Mouse (Mus musculus) kidney, embryonic 16.5 days (tissue): ENCODE data around the gene Bphl. TPM values are rescaled to one million over a fixed set of nuclear protein-coding genes. Genes with fewer than 3 reads are reported as not detected.
"Not testable (repeated sequence)": the region's sequence is repeated elsewhere in the genome, so short reads cannot be mapped to it uniquely, and the experiment has no call there.

Experiments
- ATAC-seq: fragments of 200-750 bp; cut with Nextera tagmentation; 2 replicates; pipeline ENCODE4 v1.8.0; 2017; ENCODE audit warnings: moderate TSS enrichment; ENCODE audit not compliant: low FRiP score, low TSS enrichment
- H3K27ac ChIP-seq: fragments of 300-500 bp; sonication (generic); 2 replicates; pipeline ENCODE4 v1.5.1; 2014; ENCODE audit warnings: low read length
- H3K27me3 ChIP-seq: fragments of 300-500 bp; sonication (generic); 2 replicates; pipeline ENCODE4 v1.6.1; 2014; ENCODE audit warnings: low read length, control low read depth, mixed read lengths; ENCODE audit not compliant: insufficient read depth
- H3K36me3 ChIP-seq: fragments of 300-500 bp; sonication (generic); 2 replicates; pipeline ENCODE4 v1.6.1; 2014; ENCODE audit warnings: low read length, control low read depth, mixed read lengths; ENCODE audit not compliant: insufficient read depth
- H3K4me1 ChIP-seq: fragments of 300-500 bp; sonication (generic); 2 replicates; pipeline ENCODE4 v1.6.1; 2014; ENCODE audit warnings: low read length, control low read depth, mixed read lengths; ENCODE audit not compliant: insufficient read depth
- H3K4me2 ChIP-seq: fragments of 300-500 bp; sonication (generic); replicated peaks from 2 replicates; pipeline ENCODE4 v1.6.1; 2014; ENCODE audit warnings: low read depth, low read length
- H3K4me3 ChIP-seq: fragments of 300-500 bp; sonication (generic); 2 replicates; pipeline ENCODE4 v1.5.1; 2014; ENCODE audit warnings: mild to moderate bottlenecking, low read length
- H3K9ac ChIP-seq: fragments of 300-500 bp; sonication (generic); replicated peaks from 2 replicates; pipeline ENCODE4 v1.6.1; 2014; ENCODE audit warnings: low read length
- H3K9me3 ChIP-seq: fragments of 300-500 bp; sonication (generic); 2 replicates; pipeline ENCODE4 v1.6.1; 2016; ENCODE audit warnings: low read length, control low read depth
- WGBS: fragments of 180-500 bp; shearing (Covaris S2); extraction: QIAGEN DNeasy Blood & Tissue Kit; methylation state at CpG from one replicate; pipeline ENCODE4 v1.1.7; 2014; 5-methylcytosine and 5-hydroxymethylcytosine counted together
- polyA plus RNA-seq: library from polyadenylated mRNA; unstranded; fragments of >200 nt; fragmentation: Nextera tagmentation; extraction: Ambion mirVana; gene quantifications from 2 replicates; pipeline ENCODE4 v1.2.1, GENCODE M21; 2015

The Bphl gene
- polyA plus RNA-seq, 1 experiment from 2014 or later = 95.2 TPM

DNA sequence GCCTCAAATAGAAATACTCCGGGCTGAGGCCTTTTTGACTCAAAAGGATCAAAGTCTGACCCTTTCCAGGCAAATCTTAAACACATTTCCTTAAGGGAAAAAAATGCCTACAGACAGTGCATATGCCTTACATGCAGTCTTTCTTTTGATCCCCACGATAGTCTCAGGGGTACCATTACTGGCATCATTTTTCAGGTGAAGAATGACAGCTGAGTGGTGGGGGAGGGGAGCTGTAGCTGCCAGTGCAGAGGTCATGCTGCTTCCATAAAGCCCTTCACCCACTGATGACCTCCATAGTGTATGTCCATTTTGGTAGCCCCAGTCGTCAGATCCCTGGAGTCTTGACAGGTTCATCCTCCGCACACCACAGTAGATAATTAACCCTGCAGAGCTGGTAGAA lies 32.9 kb downstream of the Bphl start:
- Histone ChIP-seq H3K27me3 (no peaks in the 10 kb centered on the region), H3K9ac (no peak overlapping the region), H3K27ac (no peak overlapping the region), H3K36me3 (peaks cover 11% of the 10 kb centered on the region; the same call in 1 of the 2 replicates), H3K4me2 (no peak overlapping the region), H3K4me3 (no peak overlapping the region), H3K9me3 (no peaks in the 10 kb centered on the region), H3K4me1 (no peaks in the 10 kb centered on the region)
- WGBS = 50% methylated on average over 4 of the region's 4 CpGs
- ATAC-seq = no peak

DNA sequence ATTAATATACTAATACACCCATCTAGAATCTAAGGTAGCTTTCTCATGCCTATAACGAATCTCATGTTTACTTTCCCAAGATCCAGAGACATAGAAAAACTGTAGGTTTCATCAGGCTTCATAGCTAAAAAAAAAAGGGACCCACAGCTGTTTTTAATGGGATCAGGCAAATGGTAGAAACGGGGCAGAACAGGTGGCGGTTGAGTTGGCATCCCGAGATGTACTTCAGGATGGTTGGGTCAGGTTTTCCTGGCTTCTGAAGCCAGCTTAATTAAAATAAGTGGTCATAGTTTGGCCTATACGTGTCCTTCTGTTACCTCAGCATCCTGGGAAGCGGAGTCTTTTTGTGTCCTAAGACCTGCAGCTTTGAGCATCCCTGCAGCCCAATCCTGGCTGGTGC lies 34.4 kb downstream of the Bphl start:
- Histone ChIP-seq H3K9me3 (no peaks in the 10 kb centered on the region), H3K27me3 (no peaks in the 10 kb centered on the region), H3K36me3 (peaks cover 11% of the 10 kb centered on the region; the same call in 1 of the 2 replicates), H3K9ac (no peak overlapping the region), H3K27ac (no peak overlapping the region), H3K4me3 (no peak overlapping the region), H3K4me2 (no peak overlapping the region), H3K4me1 (peaks cover 4% of the 10 kb centered on the region; the same call in 1 of the 2 replicates)
- 87% methylated on average over 6 of the region's 6 CpGs for WGBS
- no peak for ATAC-seq

- Histone ChIP-seq H3K27me3 (no peaks in the 10 kb centered on the region), H3K4me2 (no peak overlapping the region), H3K4me3 (no peak overlapping the region), H3K36me3 (peaks cover 11% of the 10 kb centered on the region; the same call in 1 of the 2 replicates), H3K9me3 (no peaks in the 10 kb centered on the region), H3K9ac (no peak overlapping the region), H3K27ac (no peak overlapping the region), H3K4me1 (peaks cover 8% of the 10 kb centered on the region; the same call in 1 of the 2 replicates)
- ATAC-seq = no peak
- 85% methylated on average over 3 of the region's 3 CpGs for WGBS
These were observed 35.5 kb downstream of the Bphl start for GRCm38 (mm10) chr13:34072847-34073246.

DNA sequence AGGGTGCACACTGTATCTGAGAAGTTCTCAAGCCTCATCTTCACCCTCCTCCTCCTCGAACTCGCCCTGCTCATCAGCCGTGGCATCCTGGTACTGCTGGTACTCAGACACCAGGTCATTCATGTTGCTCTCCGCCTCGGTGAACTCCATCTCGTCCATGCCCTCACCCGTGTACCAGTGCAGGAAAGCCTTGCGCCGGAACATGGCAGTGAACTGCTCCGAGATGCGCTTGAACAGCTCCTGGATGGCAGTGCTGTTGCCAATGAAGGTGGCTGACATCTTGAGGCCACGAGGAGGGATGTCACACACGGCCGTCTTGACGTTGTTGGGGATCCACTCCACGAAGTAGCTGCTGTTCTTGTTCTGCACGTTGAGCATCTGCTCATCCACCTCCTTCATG lies 37.0 kb downstream of the Bphl start:
- 94% methylated on average over 8 of the region's 17 CpGs for WGBS

DNA sequence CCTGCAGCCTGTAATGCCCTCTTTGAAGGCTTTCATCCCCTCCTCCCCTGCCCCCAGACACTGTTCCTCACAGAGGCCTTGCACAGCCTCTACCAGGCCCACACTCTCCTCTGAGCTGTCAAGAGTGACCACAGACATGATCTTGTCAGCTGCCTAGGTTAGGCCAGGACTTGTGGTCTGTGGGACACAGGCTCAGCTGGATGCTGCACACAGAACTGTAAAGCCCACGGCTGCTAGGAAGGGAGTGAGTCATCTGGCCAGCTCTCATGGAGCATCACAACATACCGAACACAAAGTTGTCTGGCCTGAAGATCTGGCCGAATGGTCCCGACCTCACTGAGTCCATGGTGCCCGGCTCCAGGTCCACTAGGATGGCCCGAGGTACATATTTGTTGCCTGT lies 38.5 kb downstream of the Bphl start:
- H3K27ac ChIP-seq, H3K4me3 ChIP-seq, H3K9ac ChIP-seq, H3K4me2 ChIP-seq, H3K36me3 ChIP-seq, H3K27me3 ChIP-seq, H3K9me3 ChIP-seq, ATAC-seq: not testable (repeated sequence)
- H3K4me1 ChIP-seq = peaks cover 12% of the 10 kb centered on the region; the same call in 1 of the 2 replicates
- WGBS = 85% methylated on average over 6 of the region's 6 CpGs

More for the DNA sequence above, 37.0 kb downstream of the Bphl start:
- H3K9me3 ChIP-seq, H3K9ac ChIP-seq, H3K4me2 ChIP-seq, H3K27me3 ChIP-seq, H3K27ac ChIP-seq, ATAC-seq, H3K4me3 ChIP-seq, H3K36me3 ChIP-seq: not testable (repeated sequence)
- H3K4me1 ChIP-seq = peaks cover 12% of the 10 kb centered on the region; the same call in 1 of the 2 replicates

DNA sequence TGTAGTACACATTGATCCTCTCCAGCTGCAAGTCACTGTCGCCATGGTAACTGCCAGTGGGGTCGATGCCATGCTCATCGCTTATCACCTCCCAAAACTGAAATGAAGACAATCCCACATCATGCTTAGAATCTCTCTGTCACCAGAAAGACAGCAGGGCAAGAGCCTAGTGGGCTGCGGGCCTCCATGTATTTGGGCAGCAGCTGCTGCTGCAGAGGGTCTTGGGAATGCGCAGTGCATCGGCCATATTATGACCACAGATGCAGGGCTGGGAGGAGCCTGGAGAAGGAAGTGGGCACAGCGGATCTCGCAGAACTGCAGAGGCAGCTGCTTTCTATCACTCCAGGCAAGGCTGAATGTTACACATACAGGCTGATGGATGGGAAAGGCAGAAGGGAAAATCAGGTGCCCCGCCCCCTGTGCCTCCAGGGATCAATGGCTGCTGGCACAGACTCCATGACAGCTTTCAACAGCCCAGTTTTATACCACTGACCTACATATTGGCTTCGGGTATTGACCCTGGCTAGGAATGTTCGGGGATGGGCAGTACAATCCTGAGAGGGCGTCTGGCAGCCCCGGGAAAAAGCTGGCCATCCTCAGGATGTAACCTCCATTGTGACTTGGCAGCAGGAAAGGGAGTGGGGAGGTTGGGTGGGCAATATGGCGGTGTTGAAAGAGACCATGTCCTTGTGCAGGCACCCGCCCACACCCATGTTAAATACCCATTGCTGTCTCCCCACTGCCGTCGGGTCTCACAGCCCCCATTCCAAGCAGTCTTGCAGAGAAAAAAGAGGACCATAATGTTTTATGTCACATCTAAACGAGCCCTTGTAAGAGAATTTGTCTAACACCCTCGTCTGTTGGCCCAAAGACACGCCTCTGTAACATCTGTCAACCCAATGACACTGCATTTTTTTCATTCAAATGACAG lies 39.4 kb downstream of the Bphl start:
- Histone ChIP-seq H3K36me3 (peaks cover 3% of the 10 kb centered on the region; the same call in 1 of the 2 replicates), H3K4me2 (peak overlapping the region; percentile 76), H3K9ac (peak overlapping the region; percentile 88), H3K27ac (no peak overlapping the region), H3K27me3 (no peaks in the 10 kb centered on the region), H3K4me1 (peaks cover 12% of the 10 kb centered on the region; the same call in 1 of the 2 replicates), H3K4me3 (peak overlapping the region; percentile 80), H3K9me3 (no peaks in the 10 kb centered on the region)
- 48% methylated on average over 20 of the region's 20 CpGs for WGBS
- 0 out of 2 replicates have a peak, but pooled peaks have one; percentile 18 for ATAC-seq

- Histone ChIP-seq H3K4me3 (peak within 1 kb of the TSS; percentile 80), H3K36me3 (peaks cover 3% of the 10 kb centered on the region; the same call in 1 of the 2 replicates), H3K9ac (peak within 1 kb of the TSS; percentile 88), H3K9me3 (no peaks in the 10 kb centered on the region), H3K27me3 (no peaks in the 10 kb centered on the region), H3K27ac (peak within 1 kb of the TSS; percentile 43; the same call in 1 of the 2 replicates), H3K4me2 (peak within 1 kb of the TSS; percentile 76), H3K4me1 (peaks cover 12% of the 10 kb centered on the region; the same call in 1 of the 2 replicates)
- ATAC-seq = peak; percentile 94
- WGBS = under 1% methylated on average over 45 of the region's 45 CpGs
These were observed 40.3 kb downstream of the Bphl start, which contains the start of gene Tubb2a for GRCm38 (mm10) chr13:34077492-34078271. TSS of gene Tubb2a (minus strand) at chr13:34078007.

DNA sequence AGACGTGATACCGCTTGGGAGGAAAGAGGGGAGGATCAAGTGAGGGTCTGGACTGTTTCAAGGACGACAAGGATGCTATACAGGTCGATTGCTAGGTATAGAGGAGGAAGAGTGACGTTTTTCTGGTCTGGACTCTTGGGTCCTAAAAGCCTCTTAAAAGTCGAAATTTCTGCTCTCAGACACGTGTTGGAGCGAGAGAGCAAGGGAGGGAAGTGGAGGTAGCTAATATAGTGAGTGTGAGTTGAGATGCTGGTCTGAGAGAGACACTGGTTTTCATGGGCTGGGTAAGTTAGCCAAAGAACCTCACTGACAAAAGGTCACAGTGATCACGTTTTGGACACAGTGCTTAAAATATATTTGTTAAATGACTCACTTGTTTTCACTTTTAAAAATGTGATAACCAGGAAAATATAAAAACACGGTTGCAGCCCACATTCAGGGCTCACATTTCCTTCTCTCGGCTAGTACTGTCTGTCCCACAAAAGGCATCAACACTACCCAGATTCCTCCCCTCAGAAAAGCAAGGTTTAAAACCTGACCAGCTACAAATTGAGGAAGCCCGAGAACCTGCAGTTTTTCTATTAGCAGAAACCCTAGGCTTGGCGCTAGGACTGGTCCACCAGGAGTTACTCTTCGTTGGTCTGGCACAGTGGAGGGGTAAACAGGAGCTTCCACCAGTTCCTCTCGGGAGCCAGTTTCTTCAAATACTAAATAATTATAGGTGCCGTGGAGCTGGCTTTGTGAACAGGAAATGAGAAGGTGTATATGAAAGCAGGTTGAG lies 41.3 kb downstream of the Bphl start:
- no peak for ATAC-seq

GRCm38 (mm10) chr13:34079801-34080200 lies 42.4 kb downstream of the Bphl start:
- Histone ChIP-seq H3K9ac (no peak overlapping the region), H3K27ac (no peak overlapping the region), H3K4me3 (no peak overlapping the region), H3K4me1 (peaks cover 12% of the 10 kb centered on the region; the same call in 1 of the 2 replicates), H3K9me3 (no peaks in the 10 kb centered on the region), H3K36me3 (no peaks in the 10 kb centered on the region), H3K27me3 (no peaks in the 10 kb centered on the region), H3K4me2 (no peak overlapping the region)
- WGBS = 70% methylated on average over 3 of the region's 3 CpGs
- ATAC-seq = no peak

More for the DNA sequence above, 41.3 kb downstream of the Bphl start:
- Histone ChIP-seq H3K9ac (peak overlapping the region; percentile 88), H3K9me3 (no peaks in the 10 kb centered on the region), H3K4me1 (peaks cover 12% of the 10 kb centered on the region; the same call in 1 of the 2 replicates), H3K4me2 (peak overlapping the region; percentile 76), H3K36me3 (peaks cover under 1% of the 10 kb centered on the region; the same call in 1 of the 2 replicates), H3K27ac (no peak overlapping the region), H3K27me3 (no peaks in the 10 kb centered on the region), H3K4me3 (peak overlapping the region; percentile 80)
- 41% methylated on average over 16 of the region's 16 CpGs for WGBS
